Comparison of ENCODE assay signal across 15 mouse cellular contexts in genomic region chr8:11165592-11165991, GRCm38 (mm10).
A peak's percentile ranks its signal among the peaks of the same experiment; 100 is the strongest.
DNase-seq lines count a peak whose midpoint lies in the region; ATAC-seq lines count a peak whose summit lies in the region.
"Had no signal": no experiment of that assay in that cellular context is flagged by ENCODE, and none has a peak within 500 bp of the region (broad histone marks: within the 10 kb centered on the region; RNA-seq: fewer than 3 reads in every experiment).

No protein-coding gene starts in this region.

- H3K4me2 ChIP-seq in lung, embryonic 16.5 days (ENCODE audit: low read depth, low read length), result no peak overlapping the region
- H3K4me2 ChIP-seq: liver, embryonic 13.5 days had no signal

- 33% methylated on average over 4 of the region's 4 CpGs for WGBS in heart, embryonic 10.5 days
- 29% methylated on average over 4 of the region's 4 CpGs for WGBS in lung, embryonic 16.5 days

- no peaks in the 10 kb centered on the region for H3K9me3 ChIP-seq in heart, embryonic 10.5 days
- peaks cover 2% of the 10 kb centered on the region for H3K9me3 ChIP-seq in lung, embryonic 16.5 days (ENCODE audit: control insufficient read depth, low read length)
- H3K9me3 ChIP-seq: liver, embryonic 13.5 days had no signal

- peak; percentile 43; the same call in 1 of the 2 replicates for ATAC-seq in lung, embryonic 16.5 days (ENCODE audit: low read depth)
- ATAC-seq: hindbrain, postnatal 0 days; Patski had no signal

- H3K27ac ChIP-seq in heart, embryonic 10.5 days, result peak overlapping the region; percentile 25; the same call in 1 of the 2 replicates
- H3K27ac ChIP-seq in lung, embryonic 16.5 days (ENCODE audit: low read length), result no peak overlapping the region
- H3K27ac ChIP-seq: hindbrain, postnatal 0 days; kidney, postnatal 0 days; liver, embryonic 13.5 days had no signal

- H3K36me3 ChIP-seq in heart, embryonic 10.5 days, result no peaks in the 10 kb centered on the region
- no peaks in the 10 kb centered on the region for H3K36me3 ChIP-seq in lung, embryonic 16.5 days (ENCODE audit: control insufficient read depth, insufficient read depth, low read length)
- H3K36me3 ChIP-seq: liver, embryonic 13.5 days had no signal

- H3K4me3 ChIP-seq in heart, embryonic 10.5 days, result no peak overlapping the region
- H3K4me3 ChIP-seq in lung, embryonic 16.5 days (ENCODE audit: low read length), result no peak overlapping the region
- H3K4me3 ChIP-seq: liver, embryonic 13.5 days had no signal

- H3K9ac ChIP-seq in lung, embryonic 16.5 days (ENCODE audit: low read length), result no peak overlapping the region
- H3K9ac ChIP-seq: liver, embryonic 13.5 days had no signal

- no peak for DNase-seq in heart, embryonic 10.5 days (ENCODE audit: low spot score)
- no peak for DNase-seq in heart, adult 8-10 months (ENCODE audit: low spot score)
- DNase-seq in lung, postnatal 25 days (ENCODE audit: low spot score), result no peak
- peak; percentile 88 for DNase-seq in fibroblast of lung, adult 2 months (ENCODE audit: low read depth)
- DNase-seq in ovary, postnatal 14 days (ENCODE audit: low spot score), result no peak
- DNase-seq in gastrocnemius, postnatal 14 days, result no peak
- DNase-seq in spleen, adult 18-20 months, result no peak
- DNase-seq: adrenal gland, adult 2 months; layer of hippocampus, postnatal 36 days; liver, embryonic 13.5 days; thymus, adult 18-20 months had no signal

- intact Hi-C loops in gastrocnemius, postnatal 14 days (cut with DNase I; ENCODE audit: low total_unique reads), result no loop called here

- H3K4me1 ChIP-seq in heart, embryonic 10.5 days, result 0 out of 2 replicates have a peak, but pooled peaks cover 7% of the 10 kb centered on the region
- no peaks in the 10 kb centered on the region for H3K4me1 ChIP-seq in lung, embryonic 16.5 days (replicated peaks; ENCODE audit: control insufficient read depth, insufficient read depth, low read length)
- H3K4me1 ChIP-seq: liver, embryonic 13.5 days had no signal

- no peaks in the 10 kb centered on the region for H3K27me3 ChIP-seq in heart, embryonic 10.5 days (ENCODE audit: insufficient read depth, poor library complexity, severe bottlenecking)
- no peaks in the 10 kb centered on the region for H3K27me3 ChIP-seq in lung, embryonic 16.5 days (ENCODE audit: control insufficient read depth, insufficient read depth, low read depth, low read length)
- H3K27me3 ChIP-seq: liver, embryonic 13.5 days; Patski had no signal
